Mouse (Mus musculus): ENCODE results near the gene Aldh3b3. TPM values are rescaled to one million over a fixed set of nuclear protein-coding genes. Genes with fewer than 3 reads are reported as not detected.
A peak's percentile ranks its signal among the peaks of the same experiment; 100 is the strongest.

The Aldh3b3 gene
- polyA plus RNA-seq (2017; shearing (Covaris generic)), result not detected

GRCm38 (mm10) chr19:3958470-3958869 lies at the start of gene Aldh3b3:
Aldh3b3 (plus strand) TSS chr19:3958645.
- ATAC-seq, result no peak

GRCm38 (mm10) chr19:3910206-3910605 lies 48.2 kb upstream of the Aldh3b3 start:
- no peak for ATAC-seq

GRCm38 (mm10) chr19:3912337-3913204 lies 45.9 kb upstream of the Aldh3b3 start, which contains the start of gene Ndufs8:
Ndufs8 (minus strand) TSS chr19:3912774.
- ATAC-seq, result peak; percentile 99

GRCm38 (mm10) chr19:3913692-3914091 lies 44.8 kb upstream of the Aldh3b3 start:
- no peak for ATAC-seq

- no peak for ATAC-seq
Observed at GRCm38 (mm10) chr19:3914535-3914934, 43.9 kb upstream of the Aldh3b3 start.

GRCm38 (mm10) chr19:3916727-3917126 lies 41.7 kb upstream of the Aldh3b3 start:
- no peak for ATAC-seq

GRCm38 (mm10) chr19:3919928-3920327 lies 38.5 kb upstream of the Aldh3b3 start:
- no peak for ATAC-seq

GRCm38 (mm10) chr19:3922661-3923371 lies 35.6 kb upstream of the Aldh3b3 start:
- no peak for ATAC-seq

- no peak for ATAC-seq
Observed at GRCm38 (mm10) chr19:3923586-3923985, 34.9 kb upstream of the Aldh3b3 start.

- no peak for ATAC-seq
Observed at GRCm38 (mm10) chr19:3924190-3924589, 34.3 kb upstream of the Aldh3b3 start.

- no peak for ATAC-seq
Observed at GRCm38 (mm10) chr19:3924868-3925267, 33.6 kb upstream of the Aldh3b3 start.

- no peak for ATAC-seq
Observed at GRCm38 (mm10) chr19:3925859-3926258, 32.6 kb upstream of the Aldh3b3 start.

- no peak for ATAC-seq
Observed at GRCm38 (mm10) chr19:3926279-3926678, 32.2 kb upstream of the Aldh3b3 start.

- ATAC-seq, result no peak
Observed at GRCm38 (mm10) chr19:3926685-3927084, 31.8 kb upstream of the Aldh3b3 start.

GRCm38 (mm10) chr19:3927989-3928388 lies 30.5 kb upstream of the Aldh3b3 start:
- no peak for ATAC-seq

- ATAC-seq, result no peak
Observed at GRCm38 (mm10) chr19:3928779-3929178, 29.7 kb upstream of the Aldh3b3 start.

GRCm38 (mm10) chr19:3929211-3929941 lies 29.1 kb upstream of the Aldh3b3 start, which contains the start of gene Aldh3b1:
Aldh3b1 (minus strand) TSS chr19:3929808.
- no peak for ATAC-seq

- ATAC-seq, result no peak
Observed at GRCm38 (mm10) chr19:3930262-3931057, 28.0 kb upstream of the Aldh3b3 start.

- ATAC-seq, result no peak
Observed at GRCm38 (mm10) chr19:3931716-3932115, 26.7 kb upstream of the Aldh3b3 start.

- ATAC-seq, result peak; percentile 89
Observed at GRCm38 (mm10) chr19:3935032-3935895, 23.2 kb upstream of the Aldh3b3 start, which contains the start of gene Unc93b1. Unc93b1 (plus strand) TSS chr19:3935186.
